Mouse (Mus musculus) MEL (cell line): ENCODE data around the gene Gm9945. TPM values are rescaled to one million over a fixed set of nuclear protein-coding genes. Genes with fewer than 3 reads are reported as not detected.

ENCODE experiments used
- DNase-seq: peaks from one replicate; pipeline ENCODE4 v3.0.0; 2011; ENCODE audit warnings: low read depth, low spot score
- H3K27ac ChIP-seq: 2 replicates; pipeline ENCODE4 v1.5.1; 2012; ENCODE audit warnings: low read depth, mild to moderate bottlenecking, control low read depth, low read length, moderate library complexity; ENCODE audit not compliant: control insufficient read depth
- H3K27me3 ChIP-seq, 2 experiments: fragments of 150-350 bp in 1 of 2; sonication (generic) in 1 of 2; 2 replicates each; pipeline ENCODE4 v1.6.1; 2012; ENCODE audit warnings: low read length in 2 of 2, mild to moderate bottlenecking in 2 of 2, improper control_type of control experiment in 1 of 2, moderate library complexity in 1 of 2; ENCODE audit not compliant: insufficient read depth in 2 of 2, control insufficient read depth in 1 of 2
- H3K36me3 ChIP-seq, 2 experiments: 2 replicates each; pipeline ENCODE4 v1.6.1; 2012 to 2014; ENCODE audit warnings: low read length in 2 of 2, improper control_type of control experiment in 1 of 2, inconsistent platforms in 1 of 2, mild to moderate bottlenecking in 1 of 2; ENCODE audit not compliant: insufficient read depth in 2 of 2, control insufficient read depth in 1 of 2
- H3K4me1 ChIP-seq, 2 experiments: fragments of 150-350 bp in 1 of 2; sonication (generic) in 1 of 2; 2 replicates each; pipeline ENCODE4 v1.6.1; 2012; ENCODE audit warnings: low read length in 2 of 2, improper control_type of control experiment in 1 of 2, mild to moderate bottlenecking in 1 of 2; ENCODE audit not compliant: insufficient read depth in 2 of 2, control insufficient read depth in 1 of 2
- H3K4me3 ChIP-seq, 2 experiments: fragments of 150-350 bp in 1 of 2; sonication (generic) in 1 of 2; 2 replicates each; pipeline ENCODE4 v1.5.1; 2012; ENCODE audit warnings: low read depth in 2 of 2, low read length in 2 of 2, mild to moderate bottlenecking in 2 of 2, moderate library complexity in 2 of 2, control low read depth in 1 of 2, improper control_type of control experiment in 1 of 2; ENCODE audit not compliant: control insufficient read depth in 1 of 2, insufficient read depth in 1 of 2
- H3K79me2 ChIP-seq: 2 replicates; pipeline ENCODE4 v1.6.1; 2012; ENCODE audit warnings: mild to moderate bottlenecking, low read length, moderate library complexity; ENCODE audit not compliant: control insufficient read depth, poor library complexity, insufficient read depth
- H3K9ac ChIP-seq: 2 replicates; pipeline ENCODE4 v1.6.1; 2012; ENCODE audit warnings: low read depth, mild to moderate bottlenecking, control low read depth, low read length, moderate library complexity; ENCODE audit not compliant: control insufficient read depth, poor library complexity, severe bottlenecking
- H3K9me3 ChIP-seq: fragments of 150-350 bp; sonication (generic); replicated peaks from 2 replicates; pipeline ENCODE4 v1.6.1; 2012; ENCODE audit warnings: mild to moderate bottlenecking, low read length, improper control_type of control experiment, moderate library complexity; ENCODE audit not compliant: insufficient read depth
- BHLHE40 ChIP-seq: IDR thresholded peaks from 2 replicates; pipeline ENCODE4 v1.6.1; 2012; ENCODE audit warnings: low read depth, mild to moderate bottlenecking, inconsistent platforms, low read length, improper control_type of control experiment, borderline replicate concordance
- CHD1 ChIP-seq: IDR thresholded peaks from 2 replicates; pipeline ENCODE4 v1.6.1; 2012; ENCODE audit warnings: low read depth, mild to moderate bottlenecking, inconsistent platforms, low read length, improper control_type of control experiment
- CTCF ChIP-seq, 3 experiments: IDR thresholded peaks in 2 of 3; conservative IDR thresholded peaks in 1 of 3; 2 replicates each; pipeline ENCODE4 v1.5.1; 2011 to 2012; ENCODE audit warnings: low read length in 3 of 3, low read depth in 2 of 3, mild to moderate bottlenecking in 2 of 3, improper control_type of control experiment in 1 of 3, inconsistent platforms in 1 of 3, mixed read lengths in 1 of 3, moderate library complexity in 1 of 3; ENCODE audit not compliant: control insufficient read depth in 1 of 3, insufficient read depth in 1 of 3, poor library complexity in 1 of 3, severe bottlenecking in 1 of 3
- EP300 ChIP-seq, 2 experiments: IDR thresholded peaks; 2 replicates each; pipeline ENCODE4 v1.6.1; 2011; ENCODE audit warnings: improper control_type of control experiment in 2 of 2, low read length in 2 of 2, low read depth in 1 of 2, mild to moderate bottlenecking in 1 of 2
- ETS1 ChIP-seq: IDR thresholded peaks from 2 replicates; pipeline ENCODE4 v1.6.1; 2012; ENCODE audit warnings: low read depth, mild to moderate bottlenecking, inconsistent platforms, low read length, improper control_type of control experiment, moderate library complexity
- GABPA ChIP-seq: IDR thresholded peaks from 2 replicates; pipeline ENCODE4 v1.6.1; 2012; ENCODE audit warnings: low read depth, mild to moderate bottlenecking, inconsistent platforms, low read length, improper control_type of control experiment, moderate library complexity
- HCFC1 ChIP-seq: IDR thresholded peaks from 2 replicates; pipeline ENCODE4 v1.6.1; 2012; ENCODE audit warnings: low read depth, mild to moderate bottlenecking, inconsistent platforms, low read length, improper control_type of control experiment, moderate library complexity
- MAFK ChIP-seq: IDR thresholded peaks from 2 replicates; pipeline ENCODE4 v1.6.1; 2011; ENCODE audit warnings: low read depth, mild to moderate bottlenecking, low read length, improper control_type of control experiment, borderline replicate concordance
- MAX ChIP-seq: IDR thresholded peaks from 2 replicates; pipeline ENCODE4 v1.6.1; 2011; ENCODE audit warnings: low read length, improper control_type of control experiment
- MAZ ChIP-seq: IDR thresholded peaks from 2 replicates; pipeline ENCODE4 v1.6.1; 2012; ENCODE audit warnings: low read depth, mild to moderate bottlenecking, inconsistent platforms, low read length, improper control_type of control experiment
- MEF2A ChIP-seq: IDR thresholded peaks from 2 replicates; pipeline ENCODE4 v1.6.1; 2014; ENCODE audit warnings: low read depth, mild to moderate bottlenecking, inconsistent platforms, low read length, improper control_type of control experiment; ENCODE audit not compliant: poor library complexity, insufficient replicate concordance, severe bottlenecking; ENCODE audit errors: extremely low read depth
- MXI1 ChIP-seq: IDR thresholded peaks from 2 replicates; pipeline ENCODE4 v1.6.1; 2011; ENCODE audit warnings: mild to moderate bottlenecking, low read depth, low read length, improper control_type of control experiment
- RAD21 ChIP-seq: IDR thresholded peaks from 2 replicates; pipeline ENCODE4 v1.6.1; 2011; ENCODE audit warnings: mild to moderate bottlenecking, low read depth, low read length, improper control_type of control experiment
- SIN3A ChIP-seq: IDR thresholded peaks from 2 replicates; pipeline ENCODE4 v1.6.1; 2012; ENCODE audit warnings: low read length, improper control_type of control experiment, inconsistent platforms
- SMC3 ChIP-seq: IDR thresholded peaks from 2 replicates; pipeline ENCODE4 v1.6.1; 2011; ENCODE audit warnings: low read depth, low read length, improper control_type of control experiment
- TAL1 ChIP-seq: IDR thresholded peaks from 2 replicates; pipeline ENCODE4 v1.6.1; 2012; ENCODE audit warnings: mild to moderate bottlenecking, inconsistent platforms, low read length, moderate library complexity, mixed read lengths
- TBP ChIP-seq: IDR thresholded peaks from 2 replicates; pipeline ENCODE4 v1.8.0; 2011; ENCODE audit warnings: low read depth, low read length, improper control_type of control experiment
- TCF12 ChIP-seq: IDR thresholded peaks from 2 replicates; pipeline ENCODE4 v1.6.1; 2014; ENCODE audit warnings: low read depth, mild to moderate bottlenecking, inconsistent platforms, low read length, improper control_type of control experiment, moderate library complexity
- UBTF ChIP-seq: IDR thresholded peaks from 2 replicates; pipeline ENCODE4 v1.6.1; 2012; ENCODE audit warnings: low read depth, mild to moderate bottlenecking, inconsistent platforms, low read length, improper control_type of control experiment, moderate library complexity, borderline replicate concordance; ENCODE audit not compliant: insufficient read depth
- USF1 ChIP-seq: IDR thresholded peaks from 2 replicates; pipeline ENCODE4 v1.6.1; 2014; ENCODE audit warnings: low read depth, mild to moderate bottlenecking, inconsistent platforms, low read length, improper control_type of control experiment, moderate library complexity
- USF2 ChIP-seq, 2 experiments: IDR thresholded peaks; 2 replicates each; pipeline ENCODE4 v1.6.1; 2011 to 2012; ENCODE audit warnings: improper control_type of control experiment in 2 of 2, low read length in 2 of 2, borderline replicate concordance in 1 of 2, inconsistent platforms in 1 of 2, low read depth in 1 of 2, mild to moderate bottlenecking in 1 of 2; ENCODE audit not compliant: insufficient read depth in 1 of 2
- ZC3H11A ChIP-seq: IDR thresholded peaks from 2 replicates; pipeline ENCODE4 v1.6.1; 2012; ENCODE audit warnings: low read depth, mild to moderate bottlenecking, inconsistent platforms, low read length, improper control_type of control experiment
- ZKSCAN1 ChIP-seq: IDR thresholded peaks from 2 replicates; pipeline ENCODE4 v1.6.1; 2012; ENCODE audit warnings: low read depth, mild to moderate bottlenecking, inconsistent platforms, low read length, improper control_type of control experiment, moderate library complexity
- ZMIZ1 ChIP-seq: IDR thresholded peaks from 2 replicates; pipeline ENCODE4 v1.6.1; 2012; ENCODE audit warnings: low read depth, mild to moderate bottlenecking, inconsistent platforms, low read length, improper control_type of control experiment, moderate library complexity
- ZNF384 ChIP-seq: IDR thresholded peaks from 2 replicates; pipeline ENCODE4 v1.6.1; 2012; ENCODE audit warnings: low read depth, mild to moderate bottlenecking, inconsistent platforms, low read length, improper control_type of control experiment
- polyA plus RNA-seq, 2 experiments: library from polyadenylated mRNA; stranded (reverse) in 1 of 2; unstranded in 1 of 2; fragments of >175 nt in 1 of 2; fragments of >200 nt in 1 of 2; gene quantifications; 2 replicates each; pipeline versions ENCODE4 v1.2.1 to v1.2.4; 2012; ENCODE audit warnings: low replicate concordance in 2 of 2, low read depth in 1 of 2; ENCODE audit not compliant: insufficient read length in 2 of 2, insufficient read depth in 1 of 2, missing spikeins in 1 of 2
- total RNA-seq: library from RNA; depleted of rRNA; stranded (reverse); fragments of 300-350 nt; gene quantifications from 2 replicates; pipeline ENCODE4 v1.2.3, GENCODE M21; 2012

The Gm9945 gene
- total and polyA plus RNA-seq, 3 experiments = not detected

GRCm38 (mm10) chr11:53435504-53435903, 44.5 kb upstream of the Gm9945 start:
- no peak overlapping the region for H3K9ac ChIP-seq
- no peak overlapping the region for H3K27ac ChIP-seq
- peaks cover 8 to 23% of the 10 kb centered on the region in 2 experiments for H3K4me1 ChIP-seq
- no peak for DNase-seq
- peaks cover under 1% of the 10 kb centered on the region for H3K79me2 ChIP-seq
- H3K4me3 ChIP-seq = no peak overlapping the region
- TF ChIP-seq BHLHE40 = no peak
- no peak for TF ChIP-seq GABPA
- TF ChIP-seq MAFK = no peak
- H3K36me3 ChIP-seq = peaks cover 0 to 23% of the 10 kb centered on the region in 2 experiments; a peak in 2 of 4 replicates
- no peaks in the 10 kb centered on the region for H3K9me3 ChIP-seq
- no peaks in the 10 kb centered on the region for H3K27me3 ChIP-seq

DNA sequence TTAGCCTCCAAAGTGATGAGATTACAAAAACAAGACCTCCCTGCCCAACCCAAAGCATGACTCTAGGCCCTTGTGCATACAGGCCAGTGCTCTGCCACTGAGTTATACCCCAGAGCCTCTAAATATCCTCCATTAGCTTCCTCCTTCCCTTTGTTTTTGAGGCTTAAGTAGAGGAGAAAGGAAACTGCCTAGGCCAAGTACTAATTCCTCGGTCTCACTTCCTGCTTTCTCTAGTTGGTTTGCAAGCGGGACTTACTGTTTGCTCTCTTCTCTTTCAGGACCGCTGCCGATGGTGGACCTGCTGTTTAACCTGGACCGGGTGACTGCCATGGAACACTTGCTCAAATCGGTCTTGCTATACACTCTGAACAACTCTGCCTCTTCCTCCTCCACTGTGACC, 43.6 kb upstream of the Gm9945 start:
- H3K9ac ChIP-seq = no peak overlapping the region
- H3K4me3 ChIP-seq = no peak overlapping the region
- DNase-seq = no peak
- no peaks in the 10 kb centered on the region for H3K79me2 ChIP-seq
- H3K4me1 ChIP-seq = peaks cover 8 to 26% of the 10 kb centered on the region in 2 experiments
- TF ChIP-seq TAL1 = no peak
- TF ChIP-seq RAD21 = no peak
- no peak for TF ChIP-seq TCF12
- no peak for TF ChIP-seq HCFC1
- H3K9me3 ChIP-seq = no peaks in the 10 kb centered on the region
- H3K27ac ChIP-seq = no peak overlapping the region
- no peaks in the 10 kb centered on the region for H3K27me3 ChIP-seq
- H3K36me3 ChIP-seq = peaks cover 0 to 24% of the 10 kb centered on the region in 2 experiments; a peak in 2 of 4 replicates

GRCm38 (mm10) chr11:53441921-53442320, 38.0 kb upstream of the Gm9945 start:
- DNase-seq = peak; percentile 88
- H3K79me2 ChIP-seq = no peaks in the 10 kb centered on the region
- peaks cover 0 to 7% of the 10 kb centered on the region in 2 experiments; a peak in 2 of 4 replicates for H3K36me3 ChIP-seq
- H3K9me3 ChIP-seq = no peaks in the 10 kb centered on the region
- no peaks in the 10 kb centered on the region for H3K27me3 ChIP-seq
- peak overlapping the region; percentile 51 for H3K9ac ChIP-seq
- H3K4me3 ChIP-seq = peak overlapping the region; percentile 13 to 48
- peaks cover 0 to 16% of the 10 kb centered on the region in 2 experiments; a peak in 2 of 4 replicates for H3K4me1 ChIP-seq
- peak overlapping the region; percentile 13 for H3K27ac ChIP-seq
- TF ChIP-seq UBTF = peak; percentile 88; the same call in 1 of the 2 replicates
- TF ChIP-seq MAZ = no peak
- no peak for TF ChIP-seq ZKSCAN1
- no peak for TF ChIP-seq USF1
- TF ChIP-seq EP300 (IDR thresholded peaks at IDR 0.05; ENCODE audit: low read depth in 1 of 2, low read length in 2 of 2) = peak in 1 of 2 experiments; percentile 70; a peak in 3 of 4 replicates
- TF ChIP-seq CTCF (IDR thresholded peaks at IDR 0.05 in 2 of 3, conservative IDR thresholded peaks at IDR 0.05 in 1 of 3; ENCODE audit: control insufficient read depth in 1 of 3, insufficient read depth in 1 of 3, low read depth in 2 of 3, low read length in 3 of 3, poor library complexity in 1 of 3, severe bottlenecking in 1 of 3) = no peak
- no peak for TF ChIP-seq SMC3
- peak; percentile 38; the same call in 1 of the 2 replicates for TF ChIP-seq TCF12
- TF ChIP-seq USF2 (IDR thresholded peaks at IDR 0.05; ENCODE audit: borderline replicate concordance in 1 of 2, insufficient read depth in 1 of 2, low read depth in 1 of 2, low read length in 2 of 2) = no peak
- TF ChIP-seq TBP = peak; percentile 80
- TF ChIP-seq CHD1 = no peak
- no peak for TF ChIP-seq SIN3A
- peak; percentile 44; the same call in 1 of the 2 replicates for TF ChIP-seq ETS1
- TF ChIP-seq ZC3H11A = no peak
- TF ChIP-seq ZMIZ1 = no peak
- TF ChIP-seq MXI1 = no peak
- no peak for TF ChIP-seq GABPA
- TF ChIP-seq MEF2A = peak; percentile 76; the same call in 1 of the 2 replicates
- TF ChIP-seq ZNF384 = no peak
- no peak for TF ChIP-seq MAX
